Mouse (Mus musculus): Measurements from ENCODE around the gene Tom1l2.

The Tom1l2 gene

DNA sequence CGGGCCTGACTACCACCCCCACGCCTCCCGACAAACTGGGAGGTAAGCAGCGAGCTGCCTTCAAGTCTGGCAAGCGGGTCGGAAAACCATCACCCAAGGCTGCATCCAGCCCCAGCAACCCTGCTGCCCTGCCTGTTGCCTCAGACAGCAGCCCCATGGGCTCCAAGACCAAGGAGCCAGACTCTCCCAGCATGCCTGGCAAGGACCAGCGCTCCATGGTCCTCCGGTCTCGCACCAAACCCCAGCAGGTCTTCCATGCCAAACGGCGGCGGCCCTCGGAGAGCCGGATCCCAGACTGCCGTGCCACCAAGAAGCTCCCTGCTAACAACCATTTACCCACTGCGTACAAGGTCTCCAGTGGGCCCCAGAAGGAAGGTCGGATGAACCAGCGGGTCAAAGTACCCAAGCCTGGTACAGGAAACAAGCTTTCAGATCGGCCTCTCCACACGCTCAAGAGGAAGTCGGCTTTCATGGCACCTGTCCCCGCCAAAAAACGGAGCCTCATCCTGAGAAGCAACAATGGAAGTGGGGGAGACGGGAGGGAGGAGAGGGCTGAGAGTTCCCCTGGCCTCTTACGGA lies 164.3 kb downstream of the Tom1l2 start:
- ATAC-seq (ENCODE audit: insufficient number of reproducible peaks, low FRiP score, low TSS enrichment) = no peak

DNA sequence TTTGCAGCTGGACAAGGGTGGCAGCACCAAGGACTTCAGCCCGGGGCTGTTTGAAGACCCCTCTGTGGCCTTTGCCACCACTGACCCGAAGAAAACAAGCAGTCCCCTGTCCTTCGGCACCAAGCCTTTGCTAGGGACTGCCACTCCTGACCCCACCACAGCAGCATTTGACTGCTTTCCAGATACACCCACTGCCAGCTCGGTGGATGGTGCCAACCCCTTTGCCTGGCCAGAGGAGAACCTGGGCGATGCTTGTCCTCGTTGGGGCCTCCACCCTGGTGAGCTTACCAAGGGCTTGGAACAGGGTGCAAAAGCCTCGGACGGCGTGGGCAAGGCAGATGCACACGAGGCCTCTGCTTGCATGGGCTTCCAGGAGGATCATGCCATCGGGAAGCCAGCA lies 165.6 kb downstream of the Tom1l2 start:
- ATAC-seq (ENCODE audit: insufficient number of reproducible peaks, low FRiP score, low TSS enrichment) = no peak

GRCm38 (mm10) chr11:60185396-60186231 lies 167.1 kb downstream of the Tom1l2 start:
- no peak for ATAC-seq (ENCODE audit: insufficient number of reproducible peaks, low FRiP score, low TSS enrichment)

- no peak for ATAC-seq (ENCODE audit: insufficient number of reproducible peaks, low FRiP score, low TSS enrichment)
Observed at GRCm38 (mm10) chr11:60184346-60185325, 168.1 kb downstream of the Tom1l2 start.

- no peak for ATAC-seq (ENCODE audit: insufficient number of reproducible peaks, low FRiP score, low TSS enrichment)
Observed at GRCm38 (mm10) chr11:60182741-60183140, 170.0 kb downstream of the Tom1l2 start.

DNA sequence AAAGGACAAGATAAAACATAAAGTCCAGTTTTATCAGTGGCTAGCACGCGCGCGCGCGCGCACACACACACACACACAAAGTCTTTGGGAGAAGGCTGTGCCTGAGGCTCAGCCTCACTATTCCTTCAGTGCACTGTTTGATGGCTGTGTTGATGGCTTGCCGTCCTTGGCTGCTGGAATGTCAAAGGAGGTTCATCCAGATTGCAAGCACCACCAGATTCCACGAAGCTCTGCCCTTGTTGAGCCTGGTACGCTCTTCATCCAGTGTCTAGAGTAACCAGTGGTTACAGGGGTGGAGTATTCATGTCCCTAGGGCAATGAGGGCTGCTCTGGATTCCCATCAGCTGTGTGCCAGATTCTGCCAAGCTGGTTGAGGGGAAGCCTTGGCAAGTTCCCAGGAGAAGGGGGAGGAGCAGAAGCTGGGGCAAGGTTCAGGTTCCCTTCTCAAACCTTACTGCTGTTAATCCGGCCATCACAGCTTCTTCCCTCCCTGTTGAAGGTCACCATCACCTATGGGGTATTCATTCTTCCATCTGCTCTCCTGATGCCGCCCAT lies 170.5 kb downstream of the Tom1l2 start:
- no peak for ATAC-seq (ENCODE audit: insufficient number of reproducible peaks, low FRiP score, low TSS enrichment)

DNA sequence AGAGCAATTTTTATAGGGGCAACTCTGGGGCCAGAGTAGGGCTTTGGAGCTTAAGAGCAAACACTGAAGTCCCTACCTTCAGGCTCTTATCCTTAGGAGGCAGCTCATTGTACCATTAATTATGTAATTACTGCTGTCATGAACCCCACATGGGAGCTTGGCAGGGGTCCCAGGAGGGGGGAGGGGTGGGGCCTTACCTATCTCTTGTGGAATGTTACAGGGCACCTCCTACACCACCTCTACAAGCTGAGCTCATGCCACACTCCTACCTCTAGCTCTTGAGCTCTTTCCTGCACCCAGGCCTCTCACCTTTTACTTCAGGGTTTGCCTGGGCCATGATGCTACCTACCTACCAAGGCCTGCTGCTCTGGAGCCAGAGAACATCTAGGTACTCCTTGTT lies 174.2 kb downstream of the Tom1l2 start:
- no peak for ATAC-seq (ENCODE audit: insufficient number of reproducible peaks, low FRiP score, low TSS enrichment)

- ATAC-seq (ENCODE audit: insufficient number of reproducible peaks, low FRiP score, low TSS enrichment) = no peak
Observed at GRCm38 (mm10) chr11:60178005-60178404, 174.7 kb downstream of the Tom1l2 start.

DNA sequence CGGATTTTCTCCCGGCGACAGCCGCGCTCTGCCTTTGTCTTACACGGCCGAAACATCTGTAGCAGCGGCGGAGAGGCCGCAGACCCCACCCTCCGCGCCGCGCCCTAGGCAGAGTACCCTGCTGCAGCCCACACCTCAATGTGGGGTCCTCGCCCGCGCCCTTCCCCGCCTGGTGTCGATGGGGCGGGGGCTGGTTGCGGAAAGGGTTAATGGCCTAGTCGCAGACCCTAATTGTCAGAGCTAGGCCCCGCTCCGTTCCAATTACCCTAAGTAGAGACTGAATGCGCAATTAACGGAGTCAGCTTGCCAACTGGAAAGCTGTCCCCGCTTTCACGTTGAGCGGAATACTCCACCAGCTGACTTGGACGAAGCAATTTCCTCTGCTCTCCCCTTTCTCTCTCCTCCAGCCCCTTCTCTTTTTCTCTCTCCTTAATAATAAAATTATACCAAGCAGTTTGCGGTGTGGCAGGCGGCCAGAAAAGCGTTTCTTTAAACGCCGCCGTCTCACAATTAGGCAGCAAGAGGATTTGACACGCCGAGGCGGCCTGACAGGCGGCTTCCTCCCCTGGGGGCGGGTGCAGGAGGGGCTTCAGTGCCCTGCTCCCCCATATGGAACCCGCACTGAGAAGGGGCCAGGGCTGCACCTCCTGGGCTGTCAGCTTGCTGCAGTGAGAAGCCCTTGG lies 175.6 kb downstream of the Tom1l2 start:
- no peak for ATAC-seq (ENCODE audit: insufficient number of reproducible peaks, low FRiP score, low TSS enrichment)

Measured in cerebellum, adult (tissue).